Mouse (Mus musculus): ENCODE data around the gene Lrig1. TPM values are rescaled to one million over a fixed set of nuclear protein-coding genes. Genes with fewer than 3 reads are reported as not detected.

Lrig1 gene
- polyA plus RNA-seq (2015; fragmentation: Nextera tagmentation; extraction: Ambion mirVana) = 3.6 and 5.3 TPM in 2 replicates

GRCm38 (mm10) chr6:94700067-94700491 lies at the start of gene Lrig1:
Gene Lrig1 (minus strand): TSS chr6:94700158.

Small RNA genes within 50 kb of the gene (microRNA-seq; reads per million reads assigned to microRNA genes)
- gene Mir7041 = not detected

Other genes with a start within 250 kb of the Lrig1 start
- gene Slc25a26, start 199.8 kb downstream of the Lrig1 start, polyA plus RNA-seq (2015; fragmentation: Nextera tagmentation; extraction: Ambion mirVana) = 4.8 and 5.6 TPM in 2 replicates